Mouse (Mus musculus): ENCODE data around the gene Alg12.

Alg12 gene

DNA sequence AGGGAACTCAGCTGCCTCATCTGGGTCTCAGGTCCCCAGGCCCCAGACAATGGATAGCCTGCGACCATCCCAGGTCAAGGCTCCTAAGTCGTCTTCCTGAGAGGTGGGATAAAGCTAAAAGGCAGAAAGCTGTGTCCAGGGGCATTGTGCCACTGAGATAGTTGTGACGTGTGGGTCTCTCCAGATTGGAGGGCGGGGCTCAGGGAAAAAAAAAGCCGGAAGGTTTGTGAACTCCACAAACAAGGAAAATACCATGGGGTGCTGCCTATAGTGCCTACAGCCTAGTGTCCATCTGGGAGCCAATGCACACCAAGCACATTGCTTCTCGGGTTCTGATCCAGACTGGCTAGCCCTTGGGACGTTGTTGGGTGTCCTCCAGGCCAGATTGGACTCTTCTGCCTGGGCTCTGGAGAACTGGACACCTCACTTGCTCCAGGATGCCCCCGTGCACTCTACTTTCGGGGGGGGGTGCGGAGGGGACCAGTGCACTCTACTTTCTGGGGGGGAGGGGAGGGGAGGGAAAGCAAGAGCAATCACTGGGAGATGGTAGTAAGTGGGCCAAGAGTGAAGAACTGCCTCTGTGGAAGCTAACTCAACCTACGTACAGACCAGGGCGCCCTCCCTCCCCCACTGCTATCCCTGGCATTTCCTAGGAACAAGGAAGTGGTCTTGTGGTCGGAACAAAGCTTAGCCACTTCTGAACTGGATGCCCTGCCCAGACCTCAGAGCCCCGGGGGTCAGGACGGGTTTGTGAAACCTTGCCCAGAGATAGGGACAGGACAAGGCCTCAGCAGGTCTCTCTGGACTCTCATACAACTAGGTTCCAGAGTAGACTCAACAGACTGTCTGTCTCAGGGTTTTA, 36.1 kb upstream of the Alg12 start:
- no peak for DNase-seq (ENCODE audit: low read depth)

DNA sequence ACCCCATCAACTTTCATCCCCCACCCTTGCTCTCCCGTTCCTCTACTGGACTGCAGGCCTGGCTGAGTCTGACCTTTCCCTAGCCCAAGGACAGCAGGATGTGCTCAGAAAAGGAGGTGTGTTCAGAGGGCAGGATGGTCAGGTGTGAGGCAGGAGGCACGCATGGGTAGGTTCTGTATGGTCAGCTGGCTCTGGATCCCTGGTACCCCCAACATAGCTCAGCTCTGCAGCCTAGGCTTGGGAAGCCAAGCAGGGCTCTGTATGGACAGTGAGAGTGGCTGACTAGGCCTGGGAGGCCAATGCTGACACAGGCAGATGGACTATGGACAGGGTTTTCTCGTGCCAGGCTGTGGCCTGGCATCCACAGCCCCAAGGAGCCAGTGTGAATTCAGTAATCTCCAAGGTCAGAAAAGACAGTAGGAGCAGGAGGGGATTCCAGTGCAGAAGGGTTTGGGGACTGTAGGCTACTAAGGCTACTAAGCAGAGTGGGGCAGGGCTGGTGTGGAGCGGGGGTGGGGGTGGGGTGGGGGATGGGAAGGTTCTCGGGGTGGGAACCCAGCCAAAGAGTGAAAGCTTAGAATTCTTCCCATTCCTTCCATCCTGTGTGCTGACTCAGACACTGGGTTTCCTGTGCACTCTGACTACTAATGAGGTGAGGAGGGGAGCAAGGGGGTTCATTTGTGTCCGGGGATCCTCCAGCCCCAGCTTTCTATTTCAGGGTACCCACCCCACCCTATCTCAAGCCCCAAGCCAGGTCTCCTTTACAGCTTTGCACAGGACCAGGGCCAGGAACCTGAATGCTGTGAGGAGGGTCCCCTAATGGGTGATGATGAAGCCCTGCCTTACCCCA, 35.2 kb upstream of the Alg12 start:
- DNase-seq (ENCODE audit: low read depth): no peak

DNA sequence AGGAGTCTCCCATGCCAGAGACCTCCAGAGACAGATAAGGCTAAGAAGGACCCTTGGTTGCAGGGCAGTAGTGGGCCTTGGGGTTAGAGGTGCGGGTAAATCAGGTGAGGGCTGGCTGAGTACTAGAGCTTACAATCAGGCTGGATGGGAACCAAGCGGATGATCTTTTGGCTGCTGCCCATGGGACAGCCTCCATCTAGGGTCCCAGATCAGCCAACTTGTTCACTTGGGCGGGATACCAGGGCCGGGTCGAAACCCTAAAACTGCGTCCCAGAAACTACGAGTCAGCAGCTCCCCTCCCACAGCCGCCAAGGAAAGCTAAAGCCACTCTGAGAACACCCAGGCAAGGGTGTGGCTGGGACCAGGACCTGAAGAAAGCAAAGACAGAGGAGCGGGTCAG, 34.0 kb upstream of the Alg12 start:
- no peak for DNase-seq (ENCODE audit: low read depth)

DNA sequence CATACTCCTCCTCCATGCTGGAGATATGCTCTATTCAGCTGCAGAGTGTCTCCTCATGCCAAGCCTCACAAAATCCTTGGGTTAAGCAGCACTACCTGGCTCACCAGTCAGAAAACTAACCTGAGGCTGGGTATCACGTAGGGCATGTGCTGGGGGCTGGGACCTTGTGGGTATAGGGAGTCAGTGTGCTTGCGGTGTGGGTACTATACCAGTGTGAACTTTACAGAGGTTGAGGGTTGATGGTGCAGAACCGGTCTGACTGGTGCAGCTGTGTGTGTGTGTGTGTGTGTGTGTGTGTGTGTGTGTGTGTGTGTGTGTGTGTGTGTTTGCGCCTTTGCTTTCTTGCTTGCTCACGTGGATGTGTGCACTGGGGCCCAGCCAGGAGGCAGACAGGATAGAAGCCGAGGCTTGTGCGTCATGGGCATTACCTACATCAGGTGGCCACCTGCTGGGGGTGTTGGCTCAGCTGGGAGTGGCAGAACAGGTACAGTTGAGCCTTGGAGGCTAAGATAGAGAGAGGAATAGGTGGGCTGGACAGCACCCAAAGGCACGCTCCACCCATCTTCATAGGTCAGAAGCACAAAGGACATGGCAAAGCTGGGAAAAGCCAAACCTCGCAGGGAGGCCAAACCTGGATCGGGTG, 32.5 kb upstream of the Alg12 start:
- DNase-seq (ENCODE audit: low read depth): no peak

DNA sequence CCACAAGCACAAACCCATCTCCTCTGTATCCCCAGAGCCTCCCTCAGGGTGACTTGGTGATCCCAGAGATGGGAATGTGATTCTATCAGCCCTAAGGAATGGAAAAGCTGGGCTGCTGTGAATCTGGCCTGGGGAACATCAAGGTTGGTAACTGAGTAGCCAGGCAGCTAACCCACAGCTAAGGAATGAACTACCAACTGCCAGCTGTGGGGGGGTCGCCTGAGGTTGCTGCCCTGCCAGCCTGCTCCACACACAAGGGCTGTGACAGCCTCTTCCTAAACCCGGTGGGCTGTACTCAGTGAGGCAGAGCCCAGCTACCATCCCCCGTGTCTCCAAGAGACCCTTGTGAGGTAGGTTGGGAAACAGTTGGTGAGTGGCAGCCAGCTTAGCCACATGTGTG, 32.0 kb upstream of the Alg12 start:
- DNase-seq (ENCODE audit: low read depth): no peak

DNA sequence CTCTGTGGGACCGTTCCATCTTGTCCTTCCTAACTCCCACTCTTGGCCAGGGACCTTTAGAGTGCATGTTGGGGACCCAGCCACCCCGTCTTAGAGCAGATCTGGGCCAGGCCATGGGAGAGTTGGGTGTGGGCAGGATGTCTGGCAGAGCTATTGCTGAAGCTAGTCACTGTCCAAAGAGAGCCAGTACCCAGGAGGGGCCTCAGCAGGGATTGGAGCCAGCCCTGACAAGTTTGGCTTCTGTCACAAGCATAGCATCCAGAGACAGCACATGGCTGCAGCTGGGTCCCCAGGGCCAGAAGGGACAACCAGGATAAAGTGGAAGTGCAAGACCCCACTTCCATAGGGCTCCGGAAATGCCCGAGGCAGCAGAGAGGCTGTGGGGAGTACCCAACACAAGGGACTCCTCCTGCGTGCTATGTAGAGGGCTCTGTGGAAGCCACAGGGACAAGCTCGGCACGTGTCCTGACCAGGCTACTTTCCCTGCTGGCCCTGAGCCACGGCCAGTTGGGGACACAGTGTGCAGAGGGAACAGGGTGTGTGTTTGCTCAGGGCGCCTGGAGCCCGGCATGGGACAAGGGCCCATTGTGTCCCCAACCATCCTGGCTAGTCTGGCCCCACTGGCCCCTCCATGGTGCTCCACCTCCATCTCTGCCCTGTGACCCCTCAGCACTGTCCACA, 31.2 kb upstream of the Alg12 start:
- no peak for DNase-seq (ENCODE audit: low read depth)

DNA sequence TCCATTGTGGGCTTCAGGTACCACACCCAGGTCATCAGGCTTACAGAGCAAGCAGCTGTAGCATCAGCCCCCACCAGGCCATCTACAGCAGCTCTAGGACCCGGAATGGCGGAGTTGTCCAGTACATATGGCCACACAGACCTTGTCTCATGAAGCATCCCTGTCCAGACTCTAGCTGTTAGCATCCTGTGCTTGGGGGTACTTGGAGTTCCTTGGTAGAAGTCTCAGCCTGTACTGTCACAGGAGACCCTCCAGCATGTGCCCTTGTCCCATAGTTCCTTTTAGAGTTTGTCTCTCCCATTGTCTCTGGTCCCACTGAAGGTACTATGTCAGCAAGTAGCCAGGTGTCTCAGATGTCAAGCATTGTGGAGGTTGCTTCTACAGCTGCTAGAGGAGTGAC, 30.5 kb upstream of the Alg12 start:
- no peak for DNase-seq (ENCODE audit: low read depth)

DNA sequence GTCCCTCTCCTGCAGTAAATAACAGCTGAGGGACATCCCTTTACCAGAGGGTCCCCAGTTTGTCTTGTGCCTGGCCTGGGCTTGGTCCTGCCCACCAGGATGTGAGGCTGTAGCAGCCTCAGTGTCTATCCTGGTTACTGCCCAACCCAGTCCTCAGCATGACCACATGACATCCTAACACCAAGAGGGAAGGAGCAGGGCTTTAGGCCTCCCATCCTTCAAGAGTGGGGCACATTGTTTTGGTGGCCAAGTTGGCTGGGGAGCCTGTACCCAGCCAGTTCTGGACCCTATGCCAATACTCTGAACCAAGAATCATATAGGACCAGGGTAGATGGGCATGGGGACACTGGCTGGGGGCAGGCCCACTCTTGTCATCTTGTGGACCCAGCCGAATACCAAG, 29.5 kb upstream of the Alg12 start:
- no peak for DNase-seq (ENCODE audit: low read depth)

DNA sequence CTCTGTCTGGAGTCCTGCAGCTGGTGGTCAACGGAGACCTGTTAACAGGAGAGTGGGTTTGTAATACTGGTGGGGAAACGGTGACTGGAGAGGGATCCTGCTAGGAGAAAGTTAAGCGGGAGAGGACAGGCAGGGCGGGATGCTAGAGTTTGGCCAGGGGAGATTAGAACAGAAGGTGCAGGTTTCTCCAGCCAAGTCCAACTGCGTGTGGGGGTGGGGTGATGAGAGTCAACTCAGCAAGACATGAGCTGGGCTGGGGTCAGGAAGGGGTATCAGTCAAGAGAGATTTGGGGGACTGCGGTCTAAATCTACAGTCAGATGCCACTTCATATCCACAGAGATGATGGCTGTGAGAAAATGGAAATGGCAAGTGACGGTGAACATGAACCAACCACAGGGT, 25.8 kb upstream of the Alg12 start:
- no peak for DNase-seq (ENCODE audit: low read depth)

DNA sequence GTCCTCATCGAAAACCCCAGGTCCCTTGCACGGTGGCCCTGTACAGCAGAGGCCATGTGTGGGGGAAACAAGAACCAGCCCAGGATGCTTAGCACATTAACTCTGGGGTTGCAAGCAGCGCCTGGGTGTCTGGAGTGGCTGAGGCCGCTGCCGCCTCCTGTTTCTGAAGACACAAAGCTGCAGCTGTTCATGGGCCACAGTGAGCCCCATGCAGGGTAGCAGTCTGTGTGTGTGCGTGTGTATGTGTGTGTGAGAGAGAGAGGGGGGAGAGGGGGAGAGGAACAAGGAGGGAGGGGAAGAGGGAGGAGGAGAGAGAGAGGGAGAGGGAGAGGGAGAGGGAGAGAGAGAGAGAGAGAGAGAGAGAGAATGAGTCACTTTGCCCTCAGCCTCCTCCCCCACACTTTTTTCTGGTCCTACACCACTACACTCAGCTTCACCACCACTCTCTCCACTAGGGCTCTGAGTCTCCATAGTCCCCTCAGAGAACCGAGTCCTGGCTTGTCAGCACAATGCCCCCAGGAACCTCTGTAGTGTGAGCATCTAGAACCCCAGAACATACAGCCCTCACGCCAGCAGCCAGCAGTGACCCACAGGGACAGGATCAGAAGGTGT, 24.5 kb upstream of the Alg12 start:
- DNase-seq (ENCODE audit: low read depth): no peak

DNA sequence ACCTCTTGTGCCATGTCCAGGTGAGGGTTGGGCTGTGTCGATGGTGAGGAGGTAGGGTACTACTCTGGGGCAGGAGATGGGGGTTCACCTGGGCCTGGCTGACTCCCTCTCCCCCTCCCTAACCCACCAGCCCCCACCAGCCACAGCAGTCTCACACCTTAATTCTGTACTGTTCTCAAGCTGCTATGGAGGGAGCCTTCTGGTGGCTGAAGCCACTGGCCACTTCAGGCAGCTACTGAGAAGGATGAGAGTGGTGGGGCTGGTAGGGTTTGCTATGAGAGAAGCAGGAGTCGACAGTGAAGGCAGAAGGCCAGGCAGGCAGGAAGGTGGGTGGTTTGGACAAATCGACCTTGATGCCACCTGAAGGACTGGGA, 23.2 kb upstream of the Alg12 start:
- no peak for DNase-seq (ENCODE audit: low read depth)

DNA sequence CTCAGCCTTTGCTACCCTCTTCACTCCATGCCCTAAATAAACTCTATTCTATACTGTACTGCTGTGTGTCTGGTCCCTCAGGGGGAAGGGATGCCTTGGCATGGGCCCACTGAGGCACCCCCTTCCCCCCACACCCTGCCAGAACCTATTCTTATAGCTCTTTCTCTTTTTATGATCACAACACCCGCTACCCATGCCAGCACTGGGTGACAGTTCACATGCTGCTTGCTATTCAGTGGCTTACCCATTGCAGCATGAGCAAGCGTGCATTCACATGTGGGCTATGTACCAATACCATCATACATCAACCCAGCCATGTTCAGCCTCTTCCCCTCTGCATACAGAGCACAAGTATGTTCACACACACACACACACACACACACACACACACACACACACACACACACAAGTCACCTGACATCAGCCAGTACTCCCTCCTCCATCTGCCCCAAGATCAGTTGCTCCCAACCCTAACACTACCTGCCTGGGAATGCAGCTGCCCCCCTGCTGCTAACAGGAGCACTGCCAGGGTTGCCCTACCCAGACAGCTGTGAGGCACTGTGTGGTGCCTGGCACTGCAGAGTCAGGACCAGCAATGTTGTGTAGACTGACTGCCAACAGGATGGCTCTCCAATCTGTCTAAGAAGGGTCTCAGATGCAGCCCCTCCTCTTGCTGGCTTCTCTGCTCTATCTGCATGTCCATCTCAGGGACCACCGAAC, 22.6 kb upstream of the Alg12 start:
- DNase-seq (ENCODE audit: low read depth): no peak

DNA sequence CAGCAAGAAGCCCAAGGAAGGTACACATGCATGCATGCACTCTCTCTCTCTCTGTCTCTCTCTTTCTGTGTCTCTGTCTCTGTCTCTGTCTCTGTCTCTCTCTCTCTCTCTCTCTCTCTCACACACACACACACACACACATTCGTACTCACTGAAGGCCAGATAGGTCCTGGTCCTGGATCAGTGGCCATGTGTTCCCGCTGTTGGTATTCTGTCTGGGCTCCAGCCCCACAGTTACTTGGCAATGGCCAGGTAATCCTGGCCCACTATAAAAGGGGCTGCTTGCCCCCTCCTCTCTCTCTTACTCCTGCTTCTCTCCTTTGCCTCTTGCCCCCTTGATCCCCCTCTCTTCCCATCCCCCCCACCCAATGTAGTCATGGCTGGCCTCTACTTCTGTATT, 22.0 kb upstream of the Alg12 start:
- no peak for DNase-seq (ENCODE audit: low read depth)

DNA sequence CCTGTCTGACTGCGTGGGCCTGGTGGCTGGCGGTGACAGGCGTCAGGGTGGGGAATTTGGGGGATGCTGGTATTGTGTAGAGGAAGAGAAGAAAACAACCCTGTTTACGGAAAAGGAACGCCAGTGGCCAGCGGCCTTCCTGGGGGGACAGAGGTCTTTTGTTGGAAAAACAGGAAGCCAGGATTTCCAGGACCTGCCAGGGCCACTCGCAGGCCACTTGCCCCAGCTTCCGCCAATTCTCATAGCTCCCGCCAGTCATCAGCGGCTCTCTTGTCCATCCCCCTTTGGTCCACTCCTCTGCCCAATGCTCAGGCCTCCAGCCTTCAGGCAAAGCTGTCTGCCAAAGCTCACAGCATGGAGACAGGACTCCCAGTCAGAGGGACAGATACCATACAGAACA, 21.0 kb upstream of the Alg12 start:
- no peak for DNase-seq (ENCODE audit: low read depth)

DNA sequence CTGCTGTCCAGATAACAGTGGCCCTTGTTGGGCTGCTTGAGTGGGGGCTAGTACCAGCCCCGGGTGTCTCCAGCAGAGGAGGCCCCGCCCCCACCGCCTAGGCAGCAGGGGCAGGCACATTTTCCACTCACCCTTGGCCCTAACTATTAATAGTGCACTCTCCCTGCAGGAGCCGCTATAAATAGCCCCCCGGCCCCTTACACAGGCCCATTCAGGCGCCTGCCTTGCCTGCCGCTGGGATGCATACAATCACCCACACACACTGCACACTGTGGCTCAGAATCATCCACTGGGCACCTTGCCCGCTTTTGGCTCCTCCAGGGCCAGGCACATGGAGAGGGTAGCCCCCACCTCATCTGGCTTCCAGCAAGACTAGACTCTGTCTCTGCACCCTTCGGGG, 20.2 kb upstream of the Alg12 start:
- no peak for DNase-seq (ENCODE audit: low read depth)

DNA sequence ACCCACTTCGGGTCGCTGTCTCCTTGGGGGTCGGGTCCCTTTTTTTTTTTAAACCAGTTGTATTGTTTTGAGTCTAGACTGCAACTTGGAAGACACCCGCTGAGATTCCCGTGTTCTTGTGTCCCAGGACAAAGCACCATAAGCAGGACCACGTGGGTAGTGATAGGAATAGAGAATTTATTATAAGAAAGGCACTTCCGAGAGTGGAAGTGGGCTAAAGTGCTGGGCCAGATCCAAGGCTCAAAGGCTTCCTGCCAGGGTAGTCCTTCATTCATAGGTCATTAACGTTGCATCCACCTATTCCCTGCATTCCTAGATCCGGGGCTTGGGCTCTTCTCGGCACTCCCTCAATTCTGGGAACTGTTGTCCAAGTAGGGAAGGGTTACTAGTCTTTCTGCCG, 18.9 kb upstream of the Alg12 start:
- DNase-seq (ENCODE audit: low read depth): no peak

DNA sequence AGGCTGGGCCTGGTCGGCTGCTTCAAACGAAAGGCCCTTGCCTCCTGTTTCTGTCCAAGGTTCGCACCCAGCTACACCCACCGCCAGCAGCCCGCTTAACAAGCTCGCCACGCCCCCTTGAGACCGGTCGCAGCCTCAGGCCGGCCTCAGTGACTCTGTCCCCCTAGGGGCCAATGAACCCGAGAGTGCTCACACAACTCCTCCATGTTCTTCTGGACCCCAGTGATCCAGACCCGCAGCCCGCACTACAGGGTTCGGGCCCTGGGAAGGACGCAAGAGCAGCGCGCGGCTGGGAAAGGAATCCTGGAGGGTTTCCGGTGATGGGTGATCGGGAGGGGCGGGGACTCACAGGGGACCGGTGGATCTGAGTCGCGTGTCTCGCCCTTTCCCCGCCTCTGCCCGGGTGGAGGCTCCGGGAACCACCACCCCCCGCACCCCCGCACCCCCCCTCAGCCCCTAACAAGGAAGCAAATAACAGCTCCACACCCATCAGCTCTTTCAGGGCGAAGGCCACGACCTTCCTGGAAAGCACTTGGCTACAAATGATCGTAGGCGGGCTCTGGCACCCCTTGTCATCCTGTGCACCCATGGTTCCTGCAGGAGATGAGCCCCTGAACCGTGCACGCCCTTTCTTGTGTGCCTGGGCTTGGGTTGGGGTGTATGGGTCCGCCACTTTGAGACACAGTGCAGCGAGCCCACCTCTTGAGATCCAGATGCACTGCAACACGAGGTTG, 18.2 kb upstream of the Alg12 start:
- DNase-seq (ENCODE audit: low read depth): peak; percentile 81

DNA sequence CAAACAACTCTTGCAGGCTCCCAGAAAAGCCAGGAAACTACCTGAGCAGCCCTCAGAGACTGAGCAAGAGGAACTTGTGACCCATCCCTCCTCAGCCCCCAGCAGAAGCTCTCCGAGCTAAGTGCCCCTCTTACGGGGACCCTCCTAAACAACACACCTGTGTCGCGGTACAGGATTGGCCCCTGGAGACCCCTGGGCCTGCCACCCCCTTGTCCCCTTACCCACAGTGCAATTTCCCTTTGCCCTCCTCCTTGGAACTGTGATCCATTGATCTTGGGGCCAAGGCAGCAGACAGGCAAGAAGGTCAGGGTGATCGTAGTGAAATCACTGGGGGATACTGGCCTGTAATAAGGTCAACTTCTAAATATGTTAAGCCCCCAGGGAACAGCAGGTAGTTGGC, 17.5 kb upstream of the Alg12 start:
- DNase-seq (ENCODE audit: low read depth): no peak

DNA sequence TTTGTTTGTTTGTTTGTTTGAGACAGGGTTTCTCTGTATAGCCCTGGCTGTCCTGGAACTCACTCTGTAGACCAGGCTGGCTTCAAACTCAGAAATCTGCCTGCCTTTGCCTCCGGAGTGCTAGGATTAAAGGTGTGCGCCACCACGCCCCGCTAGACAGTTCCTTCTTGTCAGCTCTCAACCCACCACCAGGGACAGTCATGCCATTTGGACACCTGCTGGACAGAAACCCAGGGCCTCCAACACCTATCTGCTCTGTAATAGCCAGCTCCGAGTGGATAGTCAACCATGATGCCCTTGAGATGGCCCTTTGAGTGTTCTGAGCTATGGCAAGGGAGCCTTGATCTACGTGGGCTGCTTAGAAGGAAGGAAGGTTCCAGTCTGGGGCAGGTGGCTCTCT, 16.9 kb upstream of the Alg12 start:
- DNase-seq (ENCODE audit: low read depth): peak; percentile 34

DNA sequence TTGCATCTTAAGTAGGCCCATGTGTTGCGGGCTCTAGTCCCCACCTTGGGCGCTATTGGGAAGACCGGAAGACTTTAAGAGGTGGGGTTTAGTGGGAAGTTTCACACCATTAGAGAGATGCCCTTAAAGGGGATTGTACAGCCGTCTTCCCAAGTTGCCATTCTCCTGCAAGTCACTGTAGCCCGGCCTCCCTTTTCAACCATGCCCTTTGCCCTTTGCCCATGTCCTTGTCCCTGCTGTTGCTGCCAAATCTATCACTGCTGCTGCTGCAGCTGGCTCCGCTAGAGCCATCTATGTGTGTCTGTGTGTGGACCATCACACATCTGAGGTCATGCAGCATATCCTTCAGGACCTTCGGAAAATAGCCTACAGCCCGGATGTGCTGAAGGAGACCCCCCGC, 13.4 kb upstream of the Alg12 start:
- no peak for DNase-seq (ENCODE audit: low read depth)

DNA sequence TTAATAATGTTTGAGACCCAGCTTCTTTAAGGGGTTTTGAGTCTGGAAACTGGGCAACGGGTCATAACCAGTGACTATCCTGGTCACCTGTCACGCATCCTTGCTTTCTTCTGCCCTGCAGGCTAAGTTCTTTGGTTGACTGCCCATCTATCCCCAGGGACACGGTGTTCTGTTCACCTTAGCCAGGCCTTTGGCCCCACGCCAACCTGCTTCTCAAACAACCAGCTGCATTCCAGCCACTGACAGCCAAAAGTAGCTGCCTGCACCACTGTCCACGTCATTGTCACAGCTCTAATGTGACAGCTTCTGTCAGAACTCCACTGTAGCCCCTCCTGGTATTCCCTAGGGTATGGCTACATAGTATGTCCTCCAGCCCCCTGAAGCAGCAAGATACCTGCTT, 12.4 kb upstream of the Alg12 start:
- no peak for DNase-seq (ENCODE audit: low read depth)

Measured in induced T-regulatory cell, adult 2 months (primary cell).